Mouse (Mus musculus) v-Abl transformed pro-B cells (cell line): ENCODE data around the gene Spred3.
"Not testable (repeated sequence)": the region's sequence is repeated elsewhere in the genome, so short reads cannot be mapped to it uniquely, and the experiment has no call there.

Source experiments
- in situ Hi-C, 2 experiments: fragments of 400-800 bp; cut with MboI; formaldehyde crosslinking; loops; one replicate each; pipeline ENCODE4 v1.15.1; 2025; ENCODE audit not compliant: unreplicated experiment in 2 of 2

Gene Spred3

DNA sequence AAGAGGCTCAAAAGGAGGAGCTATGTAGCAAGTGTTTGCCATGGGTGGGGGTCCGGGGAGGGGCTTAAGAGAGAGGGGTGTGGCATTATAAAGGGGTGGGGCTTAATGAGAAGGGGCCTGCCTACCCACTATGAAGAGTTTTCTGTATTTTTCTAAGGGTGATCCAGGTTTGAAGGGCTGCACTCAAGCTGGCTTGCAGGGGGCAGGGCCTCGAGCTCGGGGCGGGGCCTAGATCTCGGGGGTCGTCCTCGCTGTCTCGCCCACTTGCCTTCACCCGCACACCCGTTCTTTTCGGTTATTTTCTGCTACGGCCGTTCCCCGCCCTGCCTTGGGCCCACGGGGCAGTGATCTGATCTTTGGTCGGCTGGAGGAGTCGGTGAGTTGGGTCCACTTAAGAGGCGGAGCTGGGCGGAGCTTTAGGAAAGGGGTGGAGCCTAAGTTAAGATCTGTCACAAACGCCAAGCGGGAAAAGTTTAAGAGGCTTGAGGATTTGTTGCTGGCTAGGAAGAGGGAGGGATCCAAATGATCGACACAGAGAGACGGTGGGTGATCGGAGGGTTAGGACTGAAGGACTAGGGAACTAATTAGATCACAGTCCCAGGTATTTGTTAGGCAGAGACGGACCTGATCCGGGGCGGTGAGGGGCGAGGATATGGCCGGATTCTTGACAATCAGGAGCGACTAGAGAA is at the start of gene Spred3, which contains the start of gene Ggn:
TSS of gene Spred3 (minus strand) at position 346 of the 689 bp plus-strand sequence.
TSS of gene Ggn (plus strand) at position 145 of the 689 bp plus-strand sequence.
- in situ Hi-C loops: loop anchor here (10.0 kb wide), 2 partner anchors 75 to 185 kb away; partner anchors contain the start of genes 2200002D01Rik (in 1 of the 2), Eif3k (in 1 of the 2) and Map4k1 (in 1 of the 2)

DNA sequence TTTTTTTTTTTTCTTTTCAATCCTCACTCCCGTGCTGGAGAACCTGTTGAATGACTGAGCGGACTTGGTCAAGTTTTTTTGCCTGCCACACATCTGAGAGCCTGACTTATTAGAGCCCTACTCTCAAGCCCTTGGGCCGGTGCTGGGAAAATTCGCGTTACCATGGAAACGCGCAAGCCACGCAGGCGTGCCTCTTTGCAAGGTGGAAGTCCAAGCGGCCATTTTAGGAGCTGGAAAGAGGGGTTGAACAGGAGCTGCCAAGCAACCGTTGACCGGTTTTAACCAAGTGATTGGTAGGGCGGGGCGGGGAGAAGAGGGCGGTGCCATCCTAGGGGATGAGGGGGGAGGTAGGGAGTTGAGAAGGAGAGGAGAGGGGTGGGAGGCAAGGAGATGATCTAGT is 44.6 kb upstream of the Spred3 start:
- in situ Hi-C loops: no loop called here

DNA sequence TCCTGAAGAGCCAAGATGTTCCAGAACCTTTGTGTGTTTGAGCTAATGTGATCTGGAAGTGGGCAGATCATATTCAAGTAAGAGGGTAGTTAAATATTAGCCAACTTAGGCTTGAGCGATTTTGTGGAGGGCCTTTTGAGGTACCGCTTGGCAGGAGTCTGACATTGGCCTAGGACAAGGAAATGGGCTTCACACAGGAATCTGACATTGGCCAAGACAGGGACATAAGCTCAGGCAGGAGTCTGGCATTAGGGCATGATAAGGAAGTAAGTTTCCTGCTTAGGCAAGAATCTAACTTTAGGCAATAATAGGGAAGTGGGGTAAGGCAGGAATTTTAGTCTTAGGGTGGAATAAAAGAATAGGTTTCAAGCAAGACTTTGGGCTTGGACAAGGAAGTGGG is 44.0 kb upstream of the Spred3 start:
- in situ Hi-C loops: no loop called here

DNA sequence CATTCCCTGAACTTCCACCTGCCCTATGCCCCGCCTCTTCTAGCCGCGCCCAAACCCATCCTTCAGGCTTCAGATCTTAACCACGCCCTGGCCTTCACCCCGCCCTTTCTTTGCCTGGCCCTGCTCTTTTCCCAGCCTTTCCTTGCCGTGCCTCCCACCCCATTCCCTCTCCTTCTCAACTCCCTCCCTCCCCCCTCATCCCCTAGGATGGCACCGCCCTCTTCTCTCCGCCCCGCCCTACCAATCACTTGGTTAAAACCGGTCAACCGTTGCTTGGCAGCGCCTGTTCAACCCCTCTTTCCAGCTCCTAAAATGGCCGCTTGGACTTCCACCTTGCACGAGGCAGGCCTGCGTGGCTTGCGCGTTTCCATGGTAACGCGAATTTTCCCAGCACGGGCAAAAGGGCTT is 43.5 kb upstream of the Spred3 start, which contains the start of gene Catsperg1:
TSS of gene Catsperg1 (minus strand) at position 361 of the 408 bp plus-strand sequence.
- in situ Hi-C loops: no loop called here

DNA sequence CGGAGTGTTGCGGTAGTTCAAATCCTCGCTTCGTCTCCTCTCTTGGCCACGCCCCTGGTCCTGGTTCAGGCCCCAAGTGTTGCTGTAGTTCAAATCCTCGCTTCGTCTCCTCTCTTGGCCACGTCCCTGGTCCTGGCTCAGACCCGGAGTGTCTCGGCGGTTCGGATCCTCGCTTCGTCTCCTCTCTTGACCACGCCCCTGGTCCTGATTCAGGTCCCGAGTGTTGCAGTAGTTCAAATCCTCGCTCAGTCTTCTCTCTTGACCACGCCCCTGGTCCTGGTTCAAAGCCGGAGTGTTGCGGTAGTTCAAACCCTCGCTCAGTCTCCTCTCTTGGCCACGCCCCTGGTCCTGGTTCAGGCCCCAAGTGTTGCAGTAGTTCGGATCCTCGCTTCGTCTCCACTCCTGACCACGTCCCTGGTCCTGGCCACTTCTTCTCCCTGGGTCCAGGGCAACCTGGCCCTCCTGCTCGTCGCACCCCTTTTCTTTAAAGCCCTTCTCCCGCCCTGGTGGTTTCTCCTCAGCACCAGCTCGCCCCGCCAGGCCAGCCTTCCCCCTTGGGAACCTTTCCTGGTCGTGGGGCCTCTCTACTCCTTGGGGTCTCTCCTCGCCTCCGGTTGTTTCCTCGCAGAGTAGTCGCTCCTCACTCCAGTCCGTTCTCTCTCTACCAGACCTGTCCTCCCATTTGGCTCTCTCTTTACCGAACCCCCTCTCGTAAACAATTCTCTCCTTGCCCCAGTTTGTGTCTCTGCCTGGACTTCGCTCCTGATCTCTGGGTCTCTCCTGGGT is 42.8 kb upstream of the Spred3 start:
- in situ Hi-C loops: not testable (repeated sequence)

DNA sequence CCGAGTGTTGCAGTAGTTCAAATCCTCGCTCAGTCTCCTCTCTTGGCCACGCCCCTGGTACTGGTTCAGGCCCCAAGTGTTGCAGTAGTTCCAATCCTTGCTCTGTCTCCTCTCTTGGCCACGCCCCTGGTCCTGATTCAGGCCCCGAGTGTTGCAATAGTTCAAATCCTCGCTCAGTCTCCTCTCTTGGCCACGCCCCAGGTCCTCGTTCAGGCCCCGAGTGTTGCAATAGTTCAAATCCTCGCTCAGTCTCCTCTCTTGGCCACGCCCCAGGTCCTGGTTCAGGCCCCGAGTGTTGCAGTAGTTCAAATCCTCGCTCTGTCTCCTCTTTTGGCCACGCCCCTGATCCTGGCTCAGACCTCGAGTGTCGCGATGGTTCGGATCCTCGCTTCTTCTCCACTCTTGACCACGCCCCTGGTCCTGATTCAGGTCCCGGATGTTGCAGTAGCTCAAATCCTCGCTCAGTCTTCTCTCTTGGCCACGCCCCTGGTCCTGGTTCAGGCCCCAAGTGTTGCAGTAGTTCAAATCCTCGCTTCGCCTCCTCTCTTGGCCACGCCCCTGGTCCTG is 42.1 kb upstream of the Spred3 start:
- in situ Hi-C loops: no loop called here

DNA sequence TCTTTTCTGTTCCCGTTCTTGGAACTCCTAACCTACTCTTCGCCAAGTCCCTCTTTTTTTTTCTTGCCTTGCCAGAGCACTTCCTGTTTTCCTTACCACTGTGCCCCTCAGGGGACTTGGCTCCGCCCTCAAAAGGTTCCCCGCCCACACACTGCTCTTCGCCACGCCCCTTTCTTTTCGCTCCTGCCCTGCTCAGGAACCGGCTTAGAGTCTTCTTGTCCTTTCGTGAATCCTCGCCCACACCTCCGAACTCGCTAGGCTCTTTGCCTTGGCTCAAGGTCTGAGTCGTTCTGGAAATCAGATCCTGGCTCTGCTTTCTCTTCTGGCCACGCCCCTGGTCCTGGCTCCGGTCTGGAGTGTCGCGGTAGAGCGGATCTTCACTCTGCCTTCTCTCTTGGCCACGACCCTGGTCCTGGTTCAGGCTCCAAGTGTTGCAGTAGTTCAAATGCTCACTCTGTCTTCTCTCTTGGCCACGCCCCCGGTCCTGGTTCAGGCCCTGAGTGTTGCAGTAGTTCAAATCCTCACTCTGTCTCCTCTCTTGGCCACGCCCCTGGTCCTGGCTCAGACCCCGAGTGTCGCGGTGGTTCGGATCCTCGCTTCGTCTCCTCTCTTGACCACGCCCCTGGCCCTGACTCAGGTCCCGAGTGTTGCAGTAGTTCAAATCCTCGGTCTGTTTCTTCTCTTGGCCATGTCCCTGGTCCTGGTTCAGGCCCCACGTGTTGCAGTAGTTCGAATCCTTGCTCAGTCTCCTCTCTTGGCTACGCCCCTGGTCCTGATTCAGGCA is 41.4 kb upstream of the Spred3 start:
- in situ Hi-C loops: no loop called here

DNA sequence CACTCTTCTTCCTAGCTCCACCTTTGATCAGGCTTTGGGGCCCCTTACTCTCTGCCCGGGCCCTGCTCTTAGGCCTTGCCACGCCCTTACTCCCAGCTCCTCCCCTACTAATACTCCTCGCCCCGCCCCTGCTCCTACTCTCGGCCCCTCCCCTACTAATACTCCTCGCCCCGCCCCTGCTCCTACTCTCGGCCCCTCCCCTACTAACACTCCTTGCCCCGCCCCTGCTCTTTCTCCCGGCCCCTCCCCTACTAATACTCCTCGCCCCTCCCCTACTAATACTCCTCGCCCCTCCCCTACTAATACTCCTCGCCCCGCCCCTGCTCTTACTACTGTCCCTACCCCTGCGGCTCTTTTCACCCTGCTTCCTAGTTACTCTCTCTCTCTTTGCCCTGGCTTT is 40.8 kb upstream of the Spred3 start:
- in situ Hi-C loops: not testable (repeated sequence)

DNA sequence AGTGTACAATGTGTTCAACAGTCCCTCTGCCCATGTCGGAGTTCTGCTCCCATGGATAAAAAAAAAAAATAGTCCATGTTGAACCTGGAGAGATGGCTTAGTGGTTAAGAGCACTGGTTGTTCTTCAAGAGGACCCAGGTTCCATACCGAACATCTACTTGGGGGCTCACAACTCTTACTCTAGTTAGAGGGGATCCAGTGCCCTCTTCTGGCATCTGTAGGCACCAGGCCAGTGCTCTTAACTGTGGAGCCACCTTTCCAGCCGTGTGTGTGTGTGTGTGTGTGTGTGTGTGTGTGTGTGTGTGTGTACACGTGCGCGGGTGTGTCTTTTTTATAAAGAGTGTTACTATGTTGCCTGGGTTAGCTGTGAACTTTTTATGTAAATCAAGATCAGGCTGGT is 32.4 kb upstream of the Spred3 start:
- in situ Hi-C loops: no loop called here

DNA sequence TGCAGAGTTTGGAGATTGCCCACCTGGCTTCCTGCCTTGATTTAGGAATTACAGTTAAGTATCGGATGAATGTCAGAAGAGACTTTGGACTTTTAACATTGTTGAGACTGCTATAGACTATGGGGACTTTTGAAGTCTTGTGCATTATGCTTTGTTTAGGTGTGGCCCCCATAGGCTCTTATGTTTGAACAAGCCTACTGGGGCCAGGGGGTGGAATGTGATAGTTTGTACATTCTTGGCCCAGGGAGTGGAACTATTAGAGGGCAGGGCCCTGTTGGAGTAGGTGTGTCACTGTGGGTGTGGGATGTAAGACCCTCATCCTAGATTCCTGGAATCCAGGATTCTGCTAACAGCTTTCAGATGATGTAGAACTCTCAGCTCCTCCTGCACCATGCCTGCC is 24.0 kb upstream of the Spred3 start:
- in situ Hi-C loops: not testable (repeated sequence)

DNA sequence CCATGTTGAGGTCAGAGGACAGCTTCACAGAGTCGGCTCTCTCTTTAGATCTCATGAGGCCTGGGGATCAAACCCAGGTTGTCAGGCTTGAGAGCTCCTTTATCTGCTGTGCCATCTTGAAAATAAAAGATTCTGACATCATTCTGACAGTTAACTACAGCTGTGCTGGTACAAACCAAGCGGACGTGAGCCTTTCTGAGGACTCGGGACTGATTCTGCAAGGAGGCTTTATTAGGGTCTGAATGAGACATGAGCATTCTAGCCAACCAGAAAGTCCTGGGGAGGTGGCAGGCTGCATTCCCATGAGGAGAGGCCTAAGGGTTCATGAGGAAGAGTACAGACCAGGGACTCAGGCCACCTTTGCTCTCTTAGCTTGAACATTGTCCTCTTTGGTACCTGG is 11.1 kb upstream of the Spred3 start:
- in situ Hi-C loops: loop anchor here in 1 of 2 experiments (5.0 kb wide), 1 partner anchor 51 kb away; the partner anchor contains the start of gene Kcnk6

DNA sequence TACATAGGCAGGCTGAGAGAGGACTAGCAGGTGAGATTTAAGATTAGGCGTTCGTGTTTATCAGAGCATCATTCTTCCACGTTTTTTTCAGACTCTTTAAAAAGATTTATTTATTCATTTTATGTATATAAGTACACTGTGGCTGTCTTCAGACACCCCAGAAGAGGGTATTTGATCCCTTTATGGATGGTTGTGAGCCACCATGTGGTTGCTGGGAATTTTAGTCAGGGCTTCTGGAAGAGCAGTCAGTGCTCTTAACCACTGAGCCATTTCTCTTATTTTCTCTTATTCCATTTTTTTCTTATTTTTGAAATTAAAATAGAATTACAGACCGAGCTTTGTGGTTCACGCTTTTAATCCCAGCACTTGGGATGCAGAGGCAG is 10.6 kb upstream of the Spred3 start:
- in situ Hi-C loops: loop anchor here in 1 of 2 experiments (5.0 kb wide), 1 partner anchor 51 kb away; the partner anchor contains the start of gene Kcnk6

DNA sequence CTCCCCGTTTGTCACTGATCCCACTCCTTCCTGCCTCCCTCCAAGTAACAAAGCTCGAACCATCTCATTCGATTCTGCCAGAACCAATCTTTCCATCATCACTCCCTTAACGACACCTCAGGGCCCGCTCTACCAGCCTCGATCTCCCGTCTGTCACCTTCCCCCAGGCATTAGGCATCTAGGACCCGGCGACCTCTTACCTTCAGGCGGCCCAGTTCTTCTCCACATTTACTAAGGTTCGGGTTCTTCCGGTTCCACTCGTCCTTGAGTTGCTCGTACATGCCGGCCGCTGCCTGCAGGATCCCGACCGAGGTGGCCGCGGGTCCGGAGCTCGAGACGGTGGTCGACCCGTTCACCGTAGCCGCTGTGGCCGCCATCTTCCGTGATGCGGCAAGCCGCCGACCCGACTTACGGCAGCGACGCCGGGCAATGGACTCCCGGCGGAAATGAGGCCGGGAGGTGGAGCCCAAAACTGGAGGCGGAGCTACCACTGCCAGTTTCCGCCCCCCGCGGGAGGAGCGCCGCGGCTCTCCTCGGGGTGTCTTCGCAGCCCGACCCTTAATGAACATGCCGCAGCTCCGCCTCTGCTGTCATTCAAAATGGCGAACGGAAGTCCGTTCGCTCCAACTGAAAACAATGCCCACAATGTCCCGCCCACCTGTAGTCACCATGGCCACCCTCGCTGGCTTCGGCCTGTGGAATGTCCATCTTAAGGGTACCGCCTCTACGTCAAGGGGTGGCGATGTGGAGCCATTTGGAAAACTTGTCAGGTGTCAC is 10.1 kb upstream of the Spred3 start, which contains the start of gene Psmd8:
TSS of gene Psmd8 (minus strand) at position 625 of the 777 bp plus-strand sequence.
- in situ Hi-C loops: loop anchor here in 1 of 2 experiments (5.0 kb wide), 1 partner anchor 52 kb away; the partner anchor contains the start of gene Kcnk6

DNA sequence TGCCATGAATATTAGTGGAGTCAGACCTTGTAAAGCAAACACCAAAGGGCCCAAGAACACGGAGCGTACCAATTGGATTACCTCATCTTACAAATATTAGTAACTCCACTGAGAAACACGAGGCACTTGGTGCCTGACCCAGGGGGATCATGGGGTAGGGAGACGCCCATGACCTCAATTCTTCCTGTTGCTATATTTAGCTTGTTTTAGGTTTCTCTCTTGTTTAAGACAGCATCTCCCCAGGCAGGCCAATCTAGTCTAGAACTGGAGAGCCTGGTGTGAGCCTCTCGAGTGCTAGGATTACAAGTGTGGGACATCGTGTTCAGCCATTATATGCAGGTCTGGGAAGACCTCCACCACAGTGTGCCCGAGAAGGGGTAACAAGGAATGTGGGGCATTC is 9.1 kb upstream of the Spred3 start:
- in situ Hi-C loops: loop anchor here (5.0 to 10.0 kb wide), 3 partner anchors 52 to 195 kb away; partner anchors contain the start of genes 2200002D01Rik (in 1 of the 2), Eif3k (in 1 of the 2), Map4k1 (in 1 of the 2) and Ryr1 (in 1 of the 2)

DNA sequence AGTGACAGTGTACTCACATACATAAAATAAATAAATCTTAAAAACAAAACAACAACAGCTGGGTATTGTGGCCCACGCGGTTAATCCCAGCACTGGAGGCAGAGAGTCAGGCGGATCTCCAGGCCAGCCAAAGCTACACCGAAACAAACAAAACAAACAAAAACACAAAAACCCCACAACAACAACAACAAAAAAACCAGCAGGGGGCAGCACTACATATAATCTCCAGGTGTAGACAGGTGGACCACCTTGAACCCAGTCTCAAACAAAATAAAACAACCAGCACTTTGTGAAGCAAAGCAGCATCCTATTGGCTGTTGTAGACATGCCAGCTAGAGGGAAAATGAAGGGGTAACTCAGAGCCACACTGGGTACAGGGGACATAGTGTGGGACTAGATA is 7.9 kb upstream of the Spred3 start:
- in situ Hi-C loops: loop anchor here (5.0 to 10.0 kb wide), 3 partner anchors 51 to 193 kb away; partner anchors contain the start of genes 2200002D01Rik (in 1 of the 2), Eif3k (in 1 of the 2), Map4k1 (in 1 of the 2) and Ryr1 (in 1 of the 2)

DNA sequence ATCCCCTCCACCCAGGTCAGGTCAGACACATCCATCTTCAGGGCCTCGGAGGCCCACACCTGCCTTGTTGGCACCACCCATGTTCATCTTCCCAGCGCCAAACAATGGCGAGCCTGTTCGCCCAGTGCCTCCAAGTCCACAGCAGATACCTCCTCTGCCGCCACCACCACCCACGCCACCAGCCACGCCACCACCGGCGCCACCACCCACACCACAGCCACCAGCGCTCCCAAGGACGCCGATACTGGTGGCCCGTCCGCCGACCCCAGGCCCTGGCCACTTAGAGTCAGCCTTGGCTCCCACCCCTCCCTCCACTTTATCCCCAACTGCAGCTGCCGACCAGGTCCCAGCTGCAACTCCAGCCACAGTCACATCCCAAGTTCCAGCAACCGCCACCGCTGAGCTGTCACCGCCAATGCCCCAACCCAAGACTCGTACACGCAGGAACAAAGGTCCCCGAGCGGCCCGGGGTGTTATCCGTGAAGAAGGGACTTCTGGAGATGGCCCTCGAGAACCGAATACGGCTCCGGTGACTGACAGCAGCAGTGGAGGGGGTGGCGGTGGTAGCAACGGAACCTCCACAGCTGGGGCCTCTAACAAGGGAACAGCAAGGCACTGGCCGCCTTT is 2.3 kb upstream of the Spred3 start:
- in situ Hi-C loops: loop anchor here (10.0 kb wide), 2 partner anchors 72 to 188 kb away; partner anchors contain the start of genes 2200002D01Rik (in 1 of the 2), Eif3k (in 1 of the 2) and Map4k1 (in 1 of the 2)

DNA sequence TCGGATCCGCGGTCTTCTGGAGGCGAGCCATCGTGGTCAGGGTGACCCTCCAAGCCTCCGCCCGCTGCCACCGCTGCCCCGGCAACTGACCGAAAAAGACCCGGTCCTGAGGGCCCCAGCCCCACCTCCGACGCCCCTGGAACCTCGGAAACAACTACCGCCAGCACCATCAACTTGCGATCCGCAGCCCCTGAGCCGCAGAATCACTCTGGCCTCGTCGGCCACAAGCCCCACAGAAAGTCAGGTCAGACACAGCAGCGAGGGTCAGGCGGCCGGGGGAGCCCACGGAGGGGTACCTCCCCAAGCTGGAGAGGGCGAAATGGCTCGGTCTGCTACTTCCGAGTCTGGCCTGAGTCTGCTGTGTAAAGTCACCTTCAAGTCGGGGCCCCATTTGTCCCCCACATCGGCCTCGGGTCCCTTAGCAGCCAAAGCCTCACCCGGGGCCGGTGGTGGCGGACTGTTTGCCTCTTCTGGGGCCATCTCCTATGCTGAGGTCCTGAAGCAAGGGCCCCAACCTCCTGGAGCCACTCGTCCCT is 1.4 kb upstream of the Spred3 start:
- in situ Hi-C loops: loop anchor here (10.0 kb wide), 2 partner anchors 73 to 187 kb away; partner anchors contain the start of genes 2200002D01Rik (in 1 of the 2), Eif3k (in 1 of the 2) and Map4k1 (in 1 of the 2)
